Mouse (Mus musculus) kidney, adult 8-10 months (tissue): Measurements from ENCODE around the gene Ralgapa2.

Source experiments
- DNase-seq, 2 experiments: peaks; one replicate each; pipeline ENCODE4 v3.0.0; 2022

The Ralgapa2 gene

DNA sequence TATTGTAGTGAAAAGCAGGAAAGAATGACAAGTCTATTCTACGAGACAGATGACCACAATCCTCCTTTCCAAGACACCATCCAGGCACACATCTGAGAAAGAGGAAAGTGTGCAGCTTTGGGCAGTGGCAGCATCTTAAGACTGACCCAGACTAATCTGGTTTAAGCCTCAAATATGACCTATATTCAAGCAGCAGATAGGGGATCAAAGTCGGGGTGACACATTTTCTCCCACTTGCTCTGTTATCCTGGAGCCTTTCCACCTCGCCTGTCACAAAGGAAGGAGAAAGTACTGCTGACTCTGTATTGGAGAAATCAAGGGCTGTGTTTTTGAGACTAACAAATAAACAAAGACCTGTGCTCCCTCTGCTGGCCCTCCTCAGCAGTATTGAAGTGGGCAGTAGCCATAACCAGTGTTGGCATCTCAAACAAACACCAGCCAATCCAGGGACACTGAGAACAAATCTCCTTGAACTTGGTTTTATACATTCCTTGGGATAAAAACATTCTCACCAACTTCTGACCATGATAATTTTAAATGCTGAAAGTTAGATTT lies 255.7 kb downstream of the Ralgapa2 start:
- no peak for DNase-seq

DNA sequence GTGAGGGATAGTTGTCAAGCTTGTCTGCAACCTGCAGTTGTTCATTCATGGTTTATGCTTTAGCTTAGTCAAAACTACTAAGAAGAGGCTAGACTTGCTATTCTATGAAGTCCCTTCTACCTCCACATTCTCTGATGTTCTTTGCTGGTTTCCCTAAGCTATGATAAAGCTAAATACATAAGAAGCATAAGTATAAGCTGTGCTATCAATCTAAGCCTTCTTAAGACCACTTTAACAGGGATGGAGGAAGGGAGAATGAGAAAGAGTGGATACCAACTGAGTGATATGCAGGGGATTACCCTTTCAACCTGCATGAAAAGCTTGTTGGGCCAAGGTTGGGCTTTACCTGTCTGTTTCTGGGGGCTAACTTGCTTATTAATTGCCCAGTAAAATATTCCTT lies 256.5 kb downstream of the Ralgapa2 start:
- DNase-seq: no peak

- no peak for DNase-seq
Measured at GRCm38 (mm10) chr2:146254387-146254786, 257.8 kb downstream of the Ralgapa2 start.

DNA sequence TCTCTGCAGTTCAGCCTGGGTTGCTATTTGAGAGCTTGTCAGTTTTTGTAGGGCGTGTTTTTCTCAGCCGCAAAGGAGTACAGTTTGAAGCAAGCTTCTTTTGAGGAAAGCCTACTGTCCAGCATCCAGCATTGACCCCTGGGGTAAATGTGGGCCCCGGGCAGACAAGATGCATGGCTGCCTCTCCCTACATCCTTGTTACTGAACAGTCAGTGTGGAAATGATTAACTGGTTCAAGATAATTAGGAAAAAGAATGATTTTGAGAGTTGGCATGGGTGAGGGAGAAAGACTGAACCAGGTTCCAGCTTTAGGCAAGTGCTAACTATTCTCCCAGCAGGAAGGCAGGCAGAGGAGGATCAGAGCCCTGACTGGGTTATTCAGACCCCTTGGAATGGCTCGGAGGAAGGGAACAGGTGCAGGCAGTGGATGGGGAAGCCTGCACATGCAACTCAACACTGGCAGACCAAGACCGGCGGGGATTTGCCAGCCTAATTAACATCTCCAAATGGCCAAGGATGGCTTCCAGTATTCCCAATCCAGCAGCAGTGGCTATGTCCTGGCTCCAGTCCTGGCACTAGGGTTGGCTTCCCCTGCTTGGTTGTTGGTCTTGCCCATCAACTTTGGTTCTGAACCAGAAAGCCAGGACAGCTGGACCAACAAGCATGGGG lies 261.8 kb downstream of the Ralgapa2 start:
- DNase-seq: no peak

GRCm38 (mm10) chr2:146249033-146249432 lies 263.1 kb downstream of the Ralgapa2 start:
- DNase-seq: no peak

GRCm38 (mm10) chr2:146247576-146247975 lies 264.6 kb downstream of the Ralgapa2 start:
- no peak for DNase-seq

DNA sequence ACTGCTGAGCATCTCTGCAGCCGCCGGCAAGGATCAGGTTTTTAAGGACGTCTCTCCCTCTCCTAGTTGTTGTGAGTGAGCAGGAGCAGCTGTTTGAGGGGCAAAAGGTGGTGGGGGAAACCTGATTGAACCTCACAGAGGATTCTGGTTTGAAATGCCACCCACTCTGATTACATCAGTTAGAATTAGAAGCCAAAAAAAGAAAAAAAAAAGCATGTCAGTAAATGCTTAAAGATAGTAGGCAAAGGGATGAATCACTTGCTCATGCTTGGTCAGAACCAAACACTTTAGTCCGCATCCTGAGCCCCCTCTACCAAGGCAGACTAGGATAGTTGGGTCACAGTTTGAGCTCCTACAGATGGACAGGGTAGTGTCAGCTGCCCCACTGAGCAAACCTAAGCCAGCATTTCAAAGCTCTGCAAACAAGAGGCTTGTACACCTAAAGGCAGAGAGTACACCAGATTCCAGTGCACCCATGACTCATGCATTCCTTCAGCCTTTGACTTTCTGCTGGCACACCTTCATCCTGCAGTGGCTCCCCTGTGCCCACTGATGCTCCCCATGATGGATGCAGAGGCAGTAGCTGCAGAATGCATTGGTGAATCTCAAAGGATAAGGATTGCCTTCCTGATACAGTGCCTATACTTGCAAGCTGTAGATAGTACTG lies 265.6 kb downstream of the Ralgapa2 start:
- no peak for DNase-seq

GRCm38 (mm10) chr2:146245401-146245800 lies 266.7 kb downstream of the Ralgapa2 start:
- no peak for DNase-seq

GRCm38 (mm10) chr2:146244049-146244448 lies 268.1 kb downstream of the Ralgapa2 start:
- DNase-seq: no peak

GRCm38 (mm10) chr2:146239196-146239747 lies 272.9 kb downstream of the Ralgapa2 start:
- DNase-seq: no peak

GRCm38 (mm10) chr2:146231485-146231884 lies 280.7 kb downstream of the Ralgapa2 start:
- DNase-seq: no peak

- DNase-seq: no peak
Measured at GRCm38 (mm10) chr2:146228435-146228834, 283.7 kb downstream of the Ralgapa2 start.

DNA sequence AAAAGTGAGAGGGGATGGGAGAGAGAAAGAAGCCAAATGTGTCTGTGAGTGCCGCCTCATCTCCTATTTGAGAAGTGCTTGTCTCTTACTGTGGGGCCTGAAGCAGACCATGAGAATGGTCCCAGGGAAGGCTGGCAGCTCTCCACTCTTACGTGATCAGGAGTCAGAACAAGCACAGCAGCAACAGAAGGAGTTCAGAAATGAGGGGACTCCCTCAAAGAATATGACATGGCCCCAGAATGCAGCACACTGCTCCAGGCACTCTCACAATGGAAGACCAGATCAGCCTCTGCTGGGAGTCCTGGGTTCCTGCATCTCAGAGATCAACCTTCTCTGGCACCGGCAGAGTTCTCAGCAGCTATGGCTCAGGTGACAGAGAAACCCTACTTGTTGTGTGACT lies 284.5 kb downstream of the Ralgapa2 start:
- no peak for DNase-seq

DNA sequence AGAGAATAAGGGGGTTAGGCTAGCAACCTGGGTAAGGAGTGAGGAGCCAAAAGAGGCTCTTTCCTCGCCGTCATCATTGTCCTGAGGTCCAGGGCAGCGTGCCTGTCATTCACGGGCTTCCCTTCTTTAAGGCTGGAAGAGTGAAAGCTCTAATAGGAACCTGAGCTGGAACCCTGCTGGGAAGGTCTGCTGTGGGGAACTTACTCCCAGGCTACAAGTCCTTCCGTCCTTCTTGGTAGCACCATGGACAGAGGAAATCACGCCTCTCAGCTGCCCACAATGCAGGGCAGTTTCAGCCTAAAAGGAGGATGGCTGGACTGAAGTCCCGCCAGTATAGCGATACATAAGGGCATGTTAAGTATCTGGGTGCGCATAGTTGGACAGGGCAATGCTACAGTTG lies 285.7 kb downstream of the Ralgapa2 start:
- peak; percentile 26 to 40 for DNase-seq

GRCm38 (mm10) chr2:146225818-146226217 lies 286.3 kb downstream of the Ralgapa2 start:
- no peak for DNase-seq

DNA sequence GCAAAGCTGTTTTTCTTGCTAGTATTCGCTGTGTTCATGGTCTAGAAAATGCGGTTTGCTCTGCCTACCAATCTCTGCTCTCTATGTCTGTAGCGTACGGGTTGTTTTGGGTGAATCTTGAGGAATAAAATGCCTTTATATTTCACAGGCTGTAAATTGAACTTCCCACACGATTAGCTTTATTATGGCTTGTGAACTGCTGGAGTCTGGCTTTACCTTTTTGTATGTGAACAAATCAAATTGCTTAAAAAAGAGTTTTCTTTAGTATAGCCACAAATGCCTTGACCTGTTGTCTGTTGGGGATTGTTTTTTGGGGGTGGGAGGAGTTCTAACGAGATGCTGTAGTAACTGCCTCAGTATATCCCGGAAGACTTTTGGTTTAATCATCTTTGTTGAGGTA lies 288.0 kb downstream of the Ralgapa2 start:
- no peak for DNase-seq

GRCm38 (mm10) chr2:146223176-146223905 lies 288.8 kb downstream of the Ralgapa2 start:
- DNase-seq: no peak

DNA sequence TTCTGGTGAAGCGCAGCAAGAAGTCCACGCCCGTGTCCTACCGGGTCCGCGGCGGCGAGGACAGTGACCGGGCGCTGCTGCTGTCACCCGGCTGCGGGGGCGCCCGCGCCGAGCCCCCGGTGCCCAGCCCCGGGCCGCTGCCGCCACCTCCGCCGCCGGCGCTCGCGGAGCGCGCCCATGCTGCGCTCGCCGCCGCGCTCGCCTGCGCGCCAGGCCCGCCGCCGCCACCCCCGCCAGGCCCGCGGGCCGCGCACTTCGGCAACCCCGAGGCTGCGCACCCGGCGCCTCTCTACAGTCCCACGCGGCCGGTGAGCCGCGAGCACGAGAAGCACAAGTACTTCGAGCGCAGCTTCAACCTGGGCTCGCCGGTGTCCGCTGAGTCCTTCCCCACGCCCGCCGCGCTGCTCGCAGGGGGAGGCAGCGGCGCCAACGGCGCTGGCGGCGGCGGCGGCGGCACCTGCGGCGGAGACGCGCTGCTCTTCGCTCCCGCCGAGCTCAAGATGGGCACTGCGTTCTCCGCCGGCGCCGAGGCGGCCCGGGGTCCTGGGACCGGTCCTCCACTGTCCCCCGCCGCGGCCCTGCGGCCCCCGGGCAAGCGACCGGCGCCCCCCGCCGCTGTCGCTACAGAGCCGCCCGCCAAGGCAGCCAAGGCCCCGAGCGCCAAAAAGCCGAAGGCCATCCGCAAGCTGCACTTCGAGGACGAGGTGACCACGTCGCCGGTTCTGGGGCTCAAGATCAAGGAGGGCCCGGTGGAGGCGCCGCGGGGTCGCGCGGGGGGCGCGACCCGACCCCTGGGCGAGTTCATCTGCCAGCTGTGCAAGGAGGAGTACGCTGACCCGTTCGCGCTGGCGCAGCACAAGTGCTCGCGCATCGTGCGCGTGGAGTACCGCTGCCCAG lies 289.6 kb downstream of the Ralgapa2 start:
- no peak for DNase-seq

DNA sequence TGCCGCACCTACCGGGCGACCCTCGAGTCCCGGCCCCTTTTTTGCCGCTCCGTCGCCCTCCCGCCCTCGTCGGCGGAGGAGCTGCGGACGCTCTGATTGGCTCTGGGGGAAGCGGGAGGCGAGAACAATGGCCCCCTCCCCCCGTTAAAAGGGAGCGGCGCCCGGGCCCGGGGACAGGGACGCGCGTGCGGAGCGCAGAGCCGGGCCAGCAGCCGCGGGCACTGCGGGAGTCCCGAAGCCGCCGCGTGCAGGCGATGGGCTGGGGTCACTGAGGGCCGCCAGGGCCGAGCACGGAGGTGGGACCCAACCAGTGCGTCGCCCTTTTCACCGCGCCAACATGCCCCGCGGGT lies 290.2 kb downstream of the Ralgapa2 start:
- DNase-seq: no peak

GRCm38 (mm10) chr2:146221076-146221928 lies 290.8 kb downstream of the Ralgapa2 start, which contains the start of gene Insm1:
Gene Insm1 (plus strand): TSS chr2:146221921.
- no peak for DNase-seq

GRCm38 (mm10) chr2:146220591-146221075 lies 291.5 kb downstream of the Ralgapa2 start:
- DNase-seq: no peak
